Mouse (Mus musculus): ENCODE measurements around the gene Fndc8. TPM values are rescaled to one million over a fixed set of nuclear protein-coding genes. Genes with fewer than 3 reads are reported as not detected.
A peak's percentile ranks its signal among the peaks of the same experiment; 100 is the strongest.

The Fndc8 gene
- polyA plus RNA-seq, 1 experiment: 0.13 TPM

- Histone ChIP-seq H3K36me3 (ENCODE audit: control insufficient read depth, insufficient read depth, low read length) (peaks cover 26% of the 10 kb centered on the region), H3K4me3 (ENCODE audit: low read depth, low read length) (no peak overlapping the region), H3K27ac (ENCODE audit: insufficient read depth, low read depth, low read length) (no peak overlapping the region), H3K27me3 (ENCODE audit: control insufficient read depth, insufficient read depth, low read length) (no peaks in the 10 kb centered on the region), H3K4me1 (ENCODE audit: control insufficient read depth, insufficient read depth, insufficient read length, low read length) (no peaks in the 10 kb centered on the region)
- TF ChIP-seq CTCF (IDR thresholded peaks at IDR 0.05; ENCODE audit: extremely low read depth, insufficient read length, insufficient replicate concordance, low read depth, low read length) (no peak), POLR2A (IDR thresholded peaks at IDR 0.05; ENCODE audit: low read depth, low read length) (no peak)
- 88% methylated on average over 5 of the region's 5 CpGs for WGBS
Measured at GRCm38 (mm10) chr11:82899720-82900119, 7.8 kb downstream of the Fndc8 start.

- WGBS: 94% methylated on average over 20 of the region's 20 CpGs
- H3K27ac ChIP-seq (ENCODE audit: insufficient read depth, low read depth, low read length): no peak overlapping the region
- no peaks in the 10 kb centered on the region for H3K4me1 ChIP-seq (ENCODE audit: control insufficient read depth, insufficient read depth, insufficient read length, low read length)
- peaks cover 29% of the 10 kb centered on the region for H3K36me3 ChIP-seq (ENCODE audit: control insufficient read depth, insufficient read depth, low read length)
- no peak overlapping the region for H3K4me3 ChIP-seq (ENCODE audit: low read depth, low read length)
- no peak for TF ChIP-seq POLR2A (IDR thresholded peaks at IDR 0.05; ENCODE audit: low read depth, low read length)
- no peak for TF ChIP-seq CTCF (IDR thresholded peaks at IDR 0.05; ENCODE audit: extremely low read depth, insufficient read length, insufficient replicate concordance, low read depth, low read length)
- H3K27me3 ChIP-seq (ENCODE audit: control insufficient read depth, insufficient read depth, low read length): no peaks in the 10 kb centered on the region
Measured at GRCm38 (mm10) chr11:82901606-82902310, 9.8 kb downstream of the Fndc8 start.

- Histone ChIP-seq H3K4me3 (ENCODE audit: low read depth, low read length) (no peak overlapping the region), H3K4me1 (ENCODE audit: control insufficient read depth, insufficient read depth, insufficient read length, low read length) (peaks cover 3% of the 10 kb centered on the region), H3K27ac (ENCODE audit: insufficient read depth, low read depth, low read length) (no peak overlapping the region), H3K36me3 (ENCODE audit: control insufficient read depth, insufficient read depth, low read length) (peaks cover 29% of the 10 kb centered on the region), H3K27me3 (ENCODE audit: control insufficient read depth, insufficient read depth, low read length) (no peaks in the 10 kb centered on the region)
- 61% methylated on average over 8 of the region's 8 CpGs for WGBS
- no peak for TF ChIP-seq CTCF (IDR thresholded peaks at IDR 0.05; ENCODE audit: extremely low read depth, insufficient read length, insufficient replicate concordance, low read depth, low read length)
- TF ChIP-seq POLR2A (IDR thresholded peaks at IDR 0.05; ENCODE audit: low read depth, low read length): no peak
Measured at GRCm38 (mm10) chr11:82904952-82905351, 13.0 kb downstream of the Fndc8 start.

- no peak overlapping the region for H3K4me3 ChIP-seq (ENCODE audit: low read depth, low read length)
- H3K27ac ChIP-seq (ENCODE audit: insufficient read depth, low read depth, low read length): no peak overlapping the region
- H3K4me1 ChIP-seq (ENCODE audit: control insufficient read depth, insufficient read depth, insufficient read length, low read length): peaks cover 3% of the 10 kb centered on the region
- H3K36me3 ChIP-seq (ENCODE audit: control insufficient read depth, insufficient read depth, low read length): peaks cover 24% of the 10 kb centered on the region
- no peaks in the 10 kb centered on the region for H3K27me3 ChIP-seq (ENCODE audit: control insufficient read depth, insufficient read depth, low read length)
- no peak for TF ChIP-seq POLR2A (IDR thresholded peaks at IDR 0.05; ENCODE audit: low read depth, low read length)
- no peak for TF ChIP-seq CTCF (IDR thresholded peaks at IDR 0.05; ENCODE audit: extremely low read depth, insufficient read length, insufficient replicate concordance, low read depth, low read length)
- WGBS: 89% methylated on average over 5 of the region's 5 CpGs
Measured at GRCm38 (mm10) chr11:82905816-82906215, 13.9 kb downstream of the Fndc8 start.

GRCm38 (mm10) chr11:82907651-82908607 lies 16.0 kb downstream of the Fndc8 start, which contains the start of gene Nle1:
Nle1 (minus strand) TSS chr11:82908411.
- Histone ChIP-seq H3K27ac (ENCODE audit: insufficient read depth, low read depth, low read length) (no peak within 1 kb of the TSS), H3K36me3 (ENCODE audit: control insufficient read depth, insufficient read depth, low read length) (peaks cover 13% of the 10 kb centered on the region; the same call in 1 of the 2 replicates), H3K4me3 (ENCODE audit: low read depth, low read length) (peak within 1 kb of the TSS; percentile 85), H3K27me3 (ENCODE audit: control insufficient read depth, insufficient read depth, low read length) (no peaks in the 10 kb centered on the region), H3K4me1 (ENCODE audit: control insufficient read depth, insufficient read depth, insufficient read length, low read length) (peaks cover 3% of the 10 kb centered on the region)
- WGBS: 1% methylated on average over 73 of the region's 73 CpGs
- TF ChIP-seq CTCF (IDR thresholded peaks at IDR 0.05; ENCODE audit: extremely low read depth, insufficient read length, insufficient replicate concordance, low read depth, low read length): peak; percentile 92
- no peak for TF ChIP-seq POLR2A (IDR thresholded peaks at IDR 0.05; ENCODE audit: low read depth, low read length)

GRCm38 (mm10) chr11:82908608-82908989 lies 16.7 kb downstream of the Fndc8 start:
- Histone ChIP-seq H3K27ac (ENCODE audit: insufficient read depth, low read depth, low read length) (no peak overlapping the region), H3K27me3 (ENCODE audit: control insufficient read depth, insufficient read depth, low read length) (no peaks in the 10 kb centered on the region), H3K36me3 (ENCODE audit: control insufficient read depth, insufficient read depth, low read length) (peaks cover 11% of the 10 kb centered on the region; the same call in 1 of the 2 replicates), H3K4me1 (ENCODE audit: control insufficient read depth, insufficient read depth, insufficient read length, low read length) (peaks cover 3% of the 10 kb centered on the region), H3K4me3 (ENCODE audit: low read depth, low read length) (peak overlapping the region; percentile 85; the same call in 1 of the 2 replicates)
- 58% methylated on average over 10 of the region's 10 CpGs for WGBS
- no peak for TF ChIP-seq POLR2A (IDR thresholded peaks at IDR 0.05; ENCODE audit: low read depth, low read length)
- no peak for TF ChIP-seq CTCF (IDR thresholded peaks at IDR 0.05; ENCODE audit: extremely low read depth, insufficient read length, insufficient replicate concordance, low read depth, low read length)

- WGBS: 81% methylated on average over 4 of the region's 4 CpGs
- Histone ChIP-seq H3K27me3 (ENCODE audit: control insufficient read depth, insufficient read depth, low read length) (no peaks in the 10 kb centered on the region), H3K4me1 (ENCODE audit: control insufficient read depth, insufficient read depth, insufficient read length, low read length) (peaks cover 3% of the 10 kb centered on the region), H3K4me3 (ENCODE audit: low read depth, low read length) (no peak within 1 kb of the TSS), H3K27ac (ENCODE audit: insufficient read depth, low read depth, low read length) (no peak within 1 kb of the TSS), H3K36me3 (ENCODE audit: control insufficient read depth, insufficient read depth, low read length) (0 out of 2 replicates have a peak, but pooled peaks cover 2% of the 10 kb centered on the region)
- TF ChIP-seq CTCF (IDR thresholded peaks at IDR 0.05; ENCODE audit: extremely low read depth, insufficient read length, insufficient replicate concordance, low read depth, low read length) (no peak), POLR2A (IDR thresholded peaks at IDR 0.05; ENCODE audit: low read depth, low read length) (no peak)
Measured at GRCm38 (mm10) chr11:82910250-82910649, 18.3 kb downstream of the Fndc8 start, which contains the start of gene Unc45b. Unc45b (plus strand) TSS chr11:82910550.
